Mouse (Mus musculus) kidney, embryonic 14.5 days (tissue): ENCODE measurements at regions not wholly inside any gene's neighbourhood (a gene's known extent, or its start where the extent isn't known, plus 50 kb on each side); places are given as distances from the start of the nearest gene placed in this dataset.

Source experiments
- ATAC-seq: fragments of 200-750 bp; cut with Nextera tagmentation; 2 replicates; pipeline ENCODE4 v1.8.0; 2017; ENCODE audit warnings: moderate number of reproducible peaks, mild to moderate bottlenecking, moderate TSS enrichment, moderate library complexity; ENCODE audit not compliant: low FRiP score, low TSS enrichment
- H3K27ac ChIP-seq: fragments of 300-500 bp; sonication (generic); 2 replicates; pipeline ENCODE4 v1.5.1; 2014; ENCODE audit warnings: low read depth, mild to moderate bottlenecking, low read length, moderate library complexity, mixed read lengths
- H3K27me3 ChIP-seq: fragments of 300-500 bp; sonication (generic); 2 replicates; pipeline ENCODE4 v1.6.1; 2014; ENCODE audit warnings: mild to moderate bottlenecking, low read length; ENCODE audit not compliant: control insufficient read depth, insufficient read depth
- H3K36me3 ChIP-seq: fragments of 300-500 bp; sonication (generic); 2 replicates; pipeline ENCODE4 v1.6.1; 2014; ENCODE audit warnings: low read length, mixed read lengths; ENCODE audit not compliant: control insufficient read depth, insufficient read depth
- H3K4me1 ChIP-seq: fragments of 300-500 bp; sonication (generic); 2 replicates; pipeline ENCODE4 v1.6.1; 2014; ENCODE audit warnings: low read length, mixed read lengths; ENCODE audit not compliant: control insufficient read depth, insufficient read depth
- H3K4me2 ChIP-seq: fragments of 300-500 bp; sonication (generic); replicated peaks from 2 replicates; pipeline ENCODE4 v1.6.1; 2014; ENCODE audit warnings: low read depth, mild to moderate bottlenecking, low read length
- H3K4me3 ChIP-seq: fragments of 300-500 bp; sonication (generic); 2 replicates; pipeline ENCODE4 v1.5.1; 2014; ENCODE audit warnings: mild to moderate bottlenecking, low read length
- H3K9ac ChIP-seq: fragments of 300-500 bp; sonication (generic); 2 replicates; pipeline ENCODE4 v1.6.1; 2014; ENCODE audit warnings: low read depth, mild to moderate bottlenecking, low read length, moderate library complexity
- H3K9me3 ChIP-seq: fragments of 300-500 bp; sonication (generic); 2 replicates; pipeline ENCODE4 v1.6.1; 2016; ENCODE audit warnings: low read length; ENCODE audit not compliant: control insufficient read depth
- WGBS: fragments of 180-500 bp; shearing (Covaris S2); extraction: QIAGEN DNeasy Blood & Tissue Kit; methylation state at CpG from one replicate; pipeline ENCODE4 v1.1.7; 2014; 5-methylcytosine and 5-hydroxymethylcytosine counted together

DNA sequence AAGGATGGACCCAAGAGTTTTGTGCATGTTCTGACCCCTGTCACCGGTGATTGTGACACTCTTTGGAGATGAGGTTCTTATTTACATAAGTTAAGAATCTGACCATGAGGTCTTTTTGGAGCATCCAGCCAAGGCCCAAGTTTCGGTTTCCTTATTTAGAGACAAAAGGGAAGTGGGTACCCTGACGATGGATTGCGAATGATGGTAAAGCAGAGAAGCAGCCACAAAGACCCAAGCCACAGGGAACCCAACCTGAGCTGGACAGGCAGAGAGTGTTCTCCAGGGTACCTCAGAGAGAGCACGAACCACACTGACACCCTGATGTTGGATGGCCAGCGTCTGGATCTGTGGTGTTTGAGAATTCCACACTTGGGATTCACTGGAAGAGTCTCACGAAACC lies 100.8 kb upstream of the L3mbtl4 start:
- Histone ChIP-seq H3K4me3 (no peak overlapping the region), H3K27ac (no peak overlapping the region), H3K9ac (no peak overlapping the region), H3K4me2 (no peak overlapping the region), H3K9me3 (no peaks in the 10 kb centered on the region), H3K36me3 (no peaks in the 10 kb centered on the region), H3K4me1 (no peaks in the 10 kb centered on the region), H3K27me3 (no peaks in the 10 kb centered on the region)
- no peak for ATAC-seq
- 89% methylated on average over 7 of the region's 7 CpGs for WGBS

DNA sequence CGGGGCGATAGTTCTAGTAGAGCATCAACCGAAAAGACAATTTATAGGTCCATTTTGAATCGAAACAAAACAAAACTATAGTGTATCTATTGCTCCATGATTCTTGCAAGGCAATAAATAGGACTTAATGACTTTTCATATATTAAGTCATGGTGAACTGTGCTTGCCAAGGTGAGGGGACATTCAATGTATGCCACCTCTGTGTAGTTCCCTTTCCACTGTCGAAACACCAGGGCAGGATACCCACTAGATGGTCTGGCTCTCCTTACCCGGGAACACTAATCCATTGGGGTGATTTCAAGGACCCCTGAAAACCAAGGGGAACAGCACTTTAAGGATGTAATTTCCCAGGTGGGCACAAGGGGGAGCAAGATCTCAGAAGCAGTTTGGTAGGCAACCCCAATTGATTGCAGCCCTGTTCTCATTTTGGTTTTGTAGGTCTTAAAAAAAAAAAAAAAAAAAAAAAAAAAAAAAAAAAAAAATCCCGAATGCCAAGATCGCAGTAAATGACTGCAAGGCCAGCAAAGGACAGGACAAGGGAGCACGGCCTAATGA lies 96.9 kb upstream of the L3mbtl4 start:
- Histone ChIP-seq H3K4me3 (no peak overlapping the region), H3K4me1 (no peaks in the 10 kb centered on the region), H3K4me2 (no peak overlapping the region), H3K9me3 (no peaks in the 10 kb centered on the region), H3K27ac (no peak overlapping the region), H3K36me3 (no peaks in the 10 kb centered on the region), H3K9ac (no peak overlapping the region), H3K27me3 (no peaks in the 10 kb centered on the region)
- no peak for ATAC-seq
- WGBS = 61% methylated on average over 9 of the region's 9 CpGs

DNA sequence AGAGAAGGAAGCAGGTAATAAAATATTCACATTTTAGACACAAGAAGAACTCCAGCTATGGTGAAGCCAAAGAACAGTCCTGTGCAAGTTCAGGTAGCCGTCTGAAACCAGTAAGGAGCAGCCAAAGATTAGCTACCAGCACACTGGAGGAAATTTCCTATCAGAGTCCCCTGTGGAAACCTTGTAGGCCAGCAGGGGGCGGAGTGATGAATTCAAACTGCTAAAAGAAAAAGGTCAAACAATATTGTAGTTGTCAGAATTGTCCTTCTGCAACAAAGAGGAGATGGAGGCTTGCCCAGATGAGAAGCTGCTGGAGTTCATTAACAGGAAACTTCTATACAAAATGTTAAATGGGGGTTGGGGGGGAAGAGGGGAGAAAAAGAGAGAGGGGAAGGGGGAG lies 95.8 kb upstream of the L3mbtl4 start:
- no peaks in the 10 kb centered on the region for H3K27me3 ChIP-seq
- H3K36me3 ChIP-seq = no peaks in the 10 kb centered on the region
- H3K4me2 ChIP-seq = no peak overlapping the region
- no peaks in the 10 kb centered on the region for H3K4me1 ChIP-seq
- no peaks in the 10 kb centered on the region for H3K9me3 ChIP-seq
- no peak overlapping the region for H3K9ac ChIP-seq
- H3K27ac ChIP-seq = no peak overlapping the region
- WGBS = 29% methylated on average over 2 of the region's 2 CpGs
- H3K4me3 ChIP-seq = no peak overlapping the region
- no peak for ATAC-seq

DNA sequence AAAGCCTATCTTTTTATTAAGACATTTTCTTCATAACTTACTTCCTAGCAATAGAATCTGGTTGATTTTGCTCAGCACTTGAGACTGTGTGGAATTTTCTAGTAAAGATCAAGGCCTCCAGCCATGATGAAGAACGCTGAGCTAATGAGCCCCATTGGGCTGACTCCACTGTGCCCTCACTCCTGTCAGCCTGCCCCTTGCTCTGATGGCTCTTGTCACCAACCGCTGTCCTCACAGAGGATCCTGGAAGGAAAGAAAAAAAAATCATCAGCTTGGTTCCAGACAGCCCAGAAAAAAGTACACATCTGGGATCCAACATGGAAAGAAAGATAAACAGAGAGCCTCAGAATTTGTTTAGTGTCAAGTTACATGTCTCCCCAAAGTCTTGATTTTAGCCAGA lies 88.2 kb upstream of the L3mbtl4 start:
- Histone ChIP-seq H3K4me3 (no peak overlapping the region), H3K4me2 (no peak overlapping the region), H3K36me3 (no peaks in the 10 kb centered on the region), H3K27me3 (no peaks in the 10 kb centered on the region), H3K9ac (no peak overlapping the region), H3K4me1 (0 out of 2 replicates have a peak, but pooled peaks cover 3% of the 10 kb centered on the region), H3K9me3 (no peaks in the 10 kb centered on the region), H3K27ac (no peak overlapping the region)
- WGBS = 35% methylated on average over 2 of the region's 2 CpGs
- ATAC-seq = peak; percentile 35; the same call in 1 of the 2 replicates

DNA sequence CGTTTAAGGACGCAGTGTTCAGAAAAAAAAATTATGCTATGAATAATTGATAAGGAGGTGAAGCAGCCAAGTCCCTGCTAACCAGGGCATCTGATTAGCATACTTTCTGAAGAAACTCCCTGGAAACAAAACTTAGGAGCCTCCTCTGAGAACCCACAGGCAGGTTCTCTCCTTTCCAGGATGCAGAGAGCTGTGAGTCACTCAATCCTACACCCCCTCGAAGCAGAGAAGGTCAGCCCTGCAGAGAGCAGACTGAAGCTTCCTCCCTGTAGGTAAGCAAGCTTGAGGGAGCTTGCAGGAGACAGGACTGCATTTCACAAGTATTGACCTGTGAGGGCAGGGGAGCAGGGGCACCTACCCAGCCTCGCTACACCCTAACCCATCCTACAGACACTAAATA lies 83.7 kb upstream of the L3mbtl4 start:
- H3K9me3 ChIP-seq = no peaks in the 10 kb centered on the region
- WGBS = 79% methylated on average over 4 of the region's 4 CpGs
- no peak for ATAC-seq

DNA sequence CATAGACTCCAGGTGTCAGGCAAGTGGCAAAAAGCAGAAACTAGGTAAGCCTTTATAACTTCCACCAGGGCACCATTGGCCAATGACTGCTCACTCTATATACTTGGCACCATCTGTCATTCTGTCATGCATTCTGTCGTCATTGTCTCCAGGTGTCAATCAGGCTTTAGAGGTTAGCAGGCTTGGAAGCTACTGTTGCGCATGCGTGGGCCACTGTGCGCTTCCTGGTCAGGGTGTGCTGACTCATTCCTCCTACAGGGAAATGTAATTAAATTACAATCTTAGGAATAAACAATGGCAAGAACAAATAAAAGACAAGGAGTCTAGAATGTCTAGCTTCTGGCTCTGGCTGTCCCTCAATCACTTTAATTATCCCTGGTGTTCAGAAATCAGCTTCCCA lies 68.1 kb upstream of the L3mbtl4 start:
- H3K9ac ChIP-seq = no peak overlapping the region
- no peaks in the 10 kb centered on the region for H3K4me1 ChIP-seq
- H3K9me3 ChIP-seq = no peaks in the 10 kb centered on the region
- H3K27me3 ChIP-seq = no peaks in the 10 kb centered on the region
- H3K36me3 ChIP-seq = no peaks in the 10 kb centered on the region
- WGBS = 88% methylated on average over 4 of the region's 4 CpGs
- no peak overlapping the region for H3K27ac ChIP-seq
- no peak for ATAC-seq
- H3K4me3 ChIP-seq = no peak overlapping the region
- no peak overlapping the region for H3K4me2 ChIP-seq

More for the DNA sequence above, 83.7 kb upstream of the L3mbtl4 start:
- Histone ChIP-seq H3K9ac (no peak overlapping the region), H3K4me1 (0 out of 2 replicates have a peak, but pooled peaks cover 3% of the 10 kb centered on the region), H3K4me2 (no peak overlapping the region), H3K27me3 (no peaks in the 10 kb centered on the region), H3K36me3 (no peaks in the 10 kb centered on the region), H3K4me3 (no peak overlapping the region), H3K27ac (no peak overlapping the region)

DNA sequence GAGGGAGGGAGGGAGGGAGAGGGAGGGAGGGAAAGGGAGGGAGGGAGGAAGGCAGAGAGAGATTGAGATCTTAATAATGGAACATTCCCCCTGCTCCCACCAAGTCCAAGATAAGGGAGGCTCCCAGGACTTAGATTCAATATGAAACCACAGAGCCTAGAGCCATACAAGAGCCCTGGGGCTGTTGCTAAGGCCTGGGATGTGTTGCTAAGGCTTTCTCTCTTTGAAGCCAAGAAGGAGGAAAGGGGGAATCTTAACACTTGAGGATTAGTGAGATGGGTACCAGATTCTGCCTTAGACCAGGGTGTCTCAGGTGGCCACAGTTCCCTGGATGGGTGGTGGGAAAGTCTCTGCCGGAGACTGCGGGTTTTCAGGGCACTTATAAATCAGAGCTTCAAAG lies 64.8 kb upstream of the L3mbtl4 start:
- Histone ChIP-seq H3K4me2 (no peak overlapping the region), H3K27ac (no peak overlapping the region), H3K9me3 (no peaks in the 10 kb centered on the region), H3K4me3 (no peak overlapping the region), H3K36me3 (no peaks in the 10 kb centered on the region), H3K9ac (no peak overlapping the region), H3K27me3 (no peaks in the 10 kb centered on the region), H3K4me1 (no peaks in the 10 kb centered on the region)
- no peak for ATAC-seq
- 13% methylated on average over 2 of the region's 2 CpGs for WGBS

DNA sequence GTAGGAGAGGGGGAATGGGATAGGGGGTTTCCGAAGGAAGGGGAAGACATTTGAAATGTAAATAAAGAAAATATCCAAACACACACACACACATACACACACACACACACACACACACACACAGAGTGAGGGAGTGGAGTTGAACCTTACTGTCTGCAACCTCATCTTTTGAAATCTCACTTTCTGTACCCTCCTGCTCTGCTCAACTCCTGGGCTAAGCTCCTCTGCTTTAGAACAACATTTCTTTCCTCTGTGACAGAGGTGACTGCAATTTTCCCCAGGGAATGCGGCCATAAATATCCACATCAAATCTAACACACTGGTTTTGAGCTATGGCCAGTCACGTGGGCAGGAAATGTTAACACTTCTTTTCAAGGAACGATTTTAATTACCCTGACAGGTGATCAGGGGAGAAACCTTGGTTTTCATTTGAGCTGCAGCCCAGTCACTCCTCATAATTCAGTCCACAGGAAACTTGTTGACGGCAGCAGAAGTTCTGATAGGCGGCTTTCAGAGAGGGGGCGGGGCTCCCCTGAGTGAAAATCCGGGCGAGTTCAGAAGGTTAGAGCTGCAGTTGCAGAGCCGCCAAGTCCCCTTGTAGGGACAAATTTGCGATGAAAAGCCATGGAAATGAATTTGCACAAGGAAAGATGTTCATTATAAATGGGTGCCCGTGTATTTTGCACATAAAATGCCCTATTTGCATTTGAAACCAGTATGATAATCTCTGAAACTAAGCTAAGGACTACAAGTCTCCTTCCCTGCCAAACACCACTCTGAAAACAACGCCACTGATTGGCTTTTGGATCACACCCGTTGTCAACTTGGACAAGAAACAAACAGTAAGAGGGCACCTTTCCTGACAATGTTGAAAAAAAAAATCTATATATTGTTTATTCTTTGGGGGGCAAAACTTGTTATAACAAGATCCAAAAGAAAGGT lies 63.0 kb upstream of the L3mbtl4 start:
- Histone ChIP-seq H3K27me3 (no peaks in the 10 kb centered on the region), H3K4me2 (peak overlapping the region; percentile 32), H3K4me3 (no peak overlapping the region), H3K36me3 (no peaks in the 10 kb centered on the region), H3K4me1 (no peaks in the 10 kb centered on the region), H3K27ac (no peak overlapping the region), H3K9me3 (no peaks in the 10 kb centered on the region), H3K9ac (no peak overlapping the region)
- 13% methylated on average over 14 of the region's 14 CpGs for WGBS
- ATAC-seq = peak; percentile 89

DNA sequence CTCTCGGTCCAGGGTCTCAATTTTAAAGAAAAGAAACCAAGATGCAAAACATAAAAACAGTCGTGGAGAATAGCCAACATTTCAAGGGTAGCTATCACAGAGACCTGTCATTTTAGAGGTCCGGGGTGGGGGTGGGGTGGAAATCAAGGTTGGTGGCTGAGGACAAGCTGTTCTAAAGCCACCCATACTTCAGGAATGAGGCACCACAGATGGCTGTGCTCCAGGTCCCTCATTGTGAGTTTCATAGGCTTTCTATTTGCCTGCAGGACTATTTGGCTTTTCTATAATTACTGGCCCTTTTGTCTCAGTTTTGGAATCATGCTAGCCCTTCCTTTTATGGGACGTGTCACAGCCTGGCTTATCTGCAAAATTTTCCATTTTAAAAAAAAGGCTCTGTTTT lies 55.4 kb upstream of the L3mbtl4 start:
- Histone ChIP-seq H3K4me2 (no peak overlapping the region), H3K27ac (no peak overlapping the region), H3K9ac (no peak overlapping the region), H3K27me3 (no peaks in the 10 kb centered on the region), H3K4me1 (no peaks in the 10 kb centered on the region), H3K4me3 (no peak overlapping the region), H3K36me3 (no peaks in the 10 kb centered on the region), H3K9me3 (no peaks in the 10 kb centered on the region)
- no peak for ATAC-seq
- WGBS = 82% methylated on average over 4 of the region's 4 CpGs
